Comparison of ENCODE assay signal across 9 mouse cellular contexts in the genomic region with DNA sequence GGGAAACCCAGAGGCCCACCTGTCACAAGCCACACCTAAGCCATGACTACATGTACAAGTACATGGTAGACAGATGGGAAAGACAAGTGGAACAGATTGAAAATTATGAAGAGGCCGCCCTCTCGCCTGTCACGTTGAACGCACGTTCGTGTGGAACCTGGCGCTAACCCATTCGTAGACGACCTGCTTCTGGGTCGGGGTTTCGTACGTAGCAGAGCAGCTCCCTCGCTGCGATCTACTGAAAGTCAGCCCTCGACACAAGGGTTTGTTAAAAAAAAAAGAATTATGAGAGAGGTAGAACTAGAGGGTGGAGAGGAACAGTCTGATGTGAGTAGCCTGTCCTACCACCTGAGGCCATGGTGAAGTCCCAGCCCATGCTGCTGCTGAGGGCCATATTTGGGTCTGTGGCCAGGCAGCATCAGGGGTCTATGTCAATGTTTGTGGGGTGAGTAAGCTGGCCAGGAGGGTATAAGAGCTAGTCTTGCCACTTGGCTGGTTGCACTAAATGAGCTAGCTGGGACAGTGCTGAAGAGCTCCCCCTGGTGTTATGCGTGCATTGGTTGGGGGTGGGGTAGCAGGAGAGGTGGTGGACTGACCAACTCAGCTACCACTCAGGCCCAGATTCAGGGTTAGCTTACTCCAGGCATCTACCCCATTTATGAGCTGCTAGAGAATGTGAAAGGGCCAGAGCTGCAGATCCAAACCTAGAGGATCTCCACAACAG. TPM values are rescaled to one million over a fixed set of nuclear protein-coding genes. Genes with fewer than 3 reads are reported as not detected.
DNase-seq lines count a peak whose midpoint lies in the region; ATAC-seq and TF ChIP-seq lines count a peak whose summit lies in the region.
"Had no signal": no experiment of that assay in that cellular context is flagged by ENCODE, and none has a peak within 500 bp of the region (broad histone marks: within the 10 kb centered on the region; RNA-seq: fewer than 3 reads in every experiment).

No protein-coding gene starts in this region.

- no peaks in the 10 kb centered on the region for H3K27me3 ChIP-seq in C2C12 (ENCODE audit: control insufficient read depth, insufficient read depth, insufficient read length)
- H3K27me3 ChIP-seq: heart, embryonic 13.5 days had no signal

- H3K4me3 ChIP-seq in C2C12 (ENCODE audit: insufficient read depth, poor library complexity, severe bottlenecking): no peak overlapping the region
- H3K4me3 ChIP-seq: heart, embryonic 13.5 days had no signal

- ATAC-seq in megakaryocyte-erythroid progenitor cell, adult 5-6 weeks (replicated peaks; ENCODE audit: low FRiP score, low TSS enrichment, poor library complexity, severe bottlenecking): peak; percentile 87
- ATAC-seq in activated CD4-positive, CD25-positive, alpha-beta regulatory T cell, adult 4 months: no peak

- peaks cover 35% of the 10 kb centered on the region for H3K36me3 ChIP-seq in C2C12 (ENCODE audit: control insufficient read depth, insufficient read depth)

- no peak overlapping the region for H3ac ChIP-seq in C2C12 (ENCODE audit: control insufficient read depth, insufficient read length, low read depth)

- peaks cover 20% of the 10 kb centered on the region for H3K79me3 ChIP-seq in C2C12 (ENCODE audit: low read depth)

- peak; percentile 51 for TF ChIP-seq CTCF in C2C12 (IDR thresholded peaks at IDR 0.05; ENCODE audit: control insufficient read depth, insufficient read depth, insufficient read length)

- DNase-seq in NIH3T3 (ENCODE audit: low read depth): peak; percentile 44
- DNase-seq in cerebellum, postnatal 36 days: peak; percentile 33 to 46
- DNase-seq in heart, adult 9 months (ENCODE audit: low spot score in 2 of 2): peak; percentile 10 to 55
- DNase-seq in left cerebral cortex, adult 11 months (ENCODE audit: low spot score): peak; percentile 32
- DNase-seq in testis, postnatal 10 days (ENCODE audit: low spot score): peak; percentile 63

- peaks cover 48% of the 10 kb centered on the region for H3K79me2 ChIP-seq in C2C12 (ENCODE audit: control insufficient read depth, insufficient read depth)

TF ChIP-seq in C2C12, 6 proteins besides CTCF, POLR2A, EP300 and RAD21:
- TF ChIP-seq CEBPB (IDR thresholded peaks at IDR 0.05; ENCODE audit: low read depth) (no peak), MYOD1 (IDR thresholded peaks at IDR 0.05; ENCODE audit: control insufficient read depth, insufficient read length, low read depth) (no peak), FOSL1 (IDR thresholded peaks at IDR 0.05; ENCODE audit: insufficient read depth, low read length, poor library complexity, severe bottlenecking) (no peak), MAX (IDR thresholded peaks at IDR 0.05) (no peak), USF1 (IDR thresholded peaks at IDR 0.05; ENCODE audit: low read depth) (no peak), MYOG (IDR thresholded peaks at IDR 0.05; ENCODE audit: control insufficient read depth, extremely low read depth, insufficient read length) (no peak)
TF ChIP-seq in C2C12: peak in this region for 0.

RNA-seq across cellular contexts. Expression of a gene that starts 24.5 kb away (rescaled TPM):
- polyA plus RNA-seq in C2C12 (2012; fragmentation: generic; extraction: Trizol): 7.7 TPM
- 72.9 and 80.5 TPM in 2 replicates for total RNA-seq in megakaryocyte-erythroid progenitor cell, adult 5-6 weeks (2014; fragmentation: Nextera tagmentation)
- total RNA-seq in megakaryocyte-erythroid progenitor cell, adult 5-6 weeks (2017): 45.8 and 46.2 TPM in 2 replicates
- polyA plus RNA-seq in activated CD4-positive, CD25-positive, alpha-beta regulatory T cell, adult 4 months (2017; shearing (Covaris generic)): 10 to 100 TPM; 54.2 to 54.4 TPM

RNA-seq across cellular contexts. Expression of a gene that starts 43.2 kb away (rescaled TPM):
- 1,509 TPM for polyA plus RNA-seq in C2C12 (2012; fragmentation: generic; extraction: Trizol)
- 940 and 1,011 TPM in 2 replicates for total RNA-seq in megakaryocyte-erythroid progenitor cell, adult 5-6 weeks (2014; fragmentation: Nextera tagmentation)
- 182 and 210 TPM in 2 replicates for total RNA-seq in megakaryocyte-erythroid progenitor cell, adult 5-6 weeks (2017)
- 100 to 1,000 TPM; 453 to 464 TPM for polyA plus RNA-seq in activated CD4-positive, CD25-positive, alpha-beta regulatory T cell, adult 4 months (2017; shearing (Covaris generic))
